Mouse (Mus musculus) liver, embryonic 14.5 days (tissue): ENCODE measurements around the gene Azin2. TPM values are rescaled to one million over a fixed set of nuclear protein-coding genes. Genes with fewer than 3 reads are reported as not detected.
A peak's percentile ranks its signal among the peaks of the same experiment; 100 is the strongest.

Experiments
- ATAC-seq: fragments of 200-750 bp; cut with Nextera tagmentation; 2 replicates; pipeline ENCODE4 v1.8.0; 2017; ENCODE audit warnings: moderate number of reproducible peaks, mild to moderate bottlenecking, moderate library complexity; ENCODE audit not compliant: insufficient read depth
- DNase-seq, 3 experiments: peaks; one replicate each; pipeline ENCODE4 v3.0.0-alpha.2; 2012 to 2013; ENCODE audit warnings: low read depth in 3 of 3, low spot score in 3 of 3
- H3K27ac ChIP-seq: fragments of 300-500 bp; sonication (generic); 2 replicates; pipeline ENCODE4 v1.5.1; 2014; ENCODE audit warnings: moderate library complexity, mild to moderate bottlenecking, control low read depth, inconsistent platforms
- H3K27me3 ChIP-seq: fragments of 300-500 bp; sonication (generic); 2 replicates; pipeline ENCODE4 v1.6.1; 2014; ENCODE audit warnings: mild to moderate bottlenecking, low read length, moderate library complexity; ENCODE audit not compliant: control insufficient read depth, insufficient read depth
- H3K36me3 ChIP-seq: fragments of 300-500 bp; sonication (generic); replicated peaks from 2 replicates; pipeline ENCODE4 v1.6.1; 2014; ENCODE audit warnings: low read depth; ENCODE audit not compliant: control insufficient read depth, insufficient read depth
- H3K4me1 ChIP-seq, 2 experiments: fragments of 200-500 bp in 1 of 2; fragments of 300-500 bp in 1 of 2; sonication (generic) in 1 of 2; replicated peaks; 2 replicates each; pipeline ENCODE4 v1.6.1; 2012 to 2014; ENCODE audit warnings: antibody characterized with exemption in 1 of 2, inconsistent platforms in 1 of 2, low read length in 1 of 2; ENCODE audit not compliant: control insufficient read depth in 2 of 2, insufficient read depth in 2 of 2
- H3K4me2 ChIP-seq: fragments of 300-500 bp; sonication (generic); 2 replicates; pipeline ENCODE4 v1.6.1; 2014; ENCODE audit warnings: low read depth, mild to moderate bottlenecking, control low read depth, moderate library complexity
- H3K4me3 ChIP-seq, 2 experiments: fragments of 200-500 bp in 1 of 2; fragments of 300-500 bp in 1 of 2; sonication (generic) in 1 of 2; 2 replicates each; pipeline ENCODE4 v1.5.1; 2012 to 2014; ENCODE audit warnings: low read depth in 2 of 2, low read length in 2 of 2, mild to moderate bottlenecking in 2 of 2, control low read depth in 1 of 2, inconsistent platforms in 1 of 2, moderate library complexity in 1 of 2; ENCODE audit not compliant: insufficient read depth in 1 of 2
- H3K9ac ChIP-seq: fragments of 300-500 bp; sonication (generic); replicated peaks from 2 replicates; pipeline ENCODE4 v1.6.1; 2014; ENCODE audit warnings: mild to moderate bottlenecking, control low read depth, moderate library complexity
- H3K9me3 ChIP-seq: fragments of 300-500 bp; sonication (generic); 2 replicates; pipeline ENCODE4 v1.6.1; 2016; ENCODE audit warnings: low read length, mixed read lengths; ENCODE audit not compliant: control insufficient read depth
- CTCF ChIP-seq: IDR thresholded peaks from 2 replicates; pipeline ENCODE4 v1.5.1; 2016; ENCODE audit warnings: antibody characterized with exemption, low read depth, control low read depth
- EP300 ChIP-seq: IDR thresholded peaks from 2 replicates; pipeline ENCODE4 v1.6.1; 2016; ENCODE audit warnings: antibody characterized with exemption, low read depth
- WGBS: fragments of 180-500 bp; shearing (Covaris S2); extraction: QIAGEN DNeasy Blood & Tissue Kit; methylation state at CpG from one replicate; pipeline ENCODE4 v1.1.7; 2014; ENCODE audit not compliant: insufficient replicate concordance; 5-methylcytosine and 5-hydroxymethylcytosine counted together
- polyA plus RNA-seq, 2 experiments: library from polyadenylated mRNA; depleted of rRNA in 1 of 2; stranded (reverse) in 1 of 2; unstranded in 1 of 2; fragments of >200 nt; fragmentation: Nextera tagmentation in 1 of 2; extraction: Ambion mirVana in 1 of 2; gene quantifications; 2 replicates each; pipeline versions ENCODE4 v1.2.1 to v1.2.3; 2012 to 2014

The Azin2 gene
- 0.47 and 0.62 TPM in 2 replicates for polyA plus RNA-seq (2012; rRNA removed)
- 0.27 and 0.59 TPM in 2 replicates for polyA plus RNA-seq (2014; fragmentation: Nextera tagmentation; extraction: Ambion mirVana)

- WGBS = under 1% methylated on average over 68 of the region's 72 CpGs
- Histone ChIP-seq H3K9me3 (no peaks in the 10 kb centered on the region), H3K4me3 (peak within 1 kb of the TSS; percentile 48 to 57), H3K9ac (no peak within 1 kb of the TSS), H3K4me1 (peaks cover 0 to 5% of the 10 kb centered on the region in 2 experiments; a peak in 1 of 4 replicates), H3K27ac (no peak within 1 kb of the TSS), H3K4me2 (peak within 1 kb of the TSS; percentile 69), H3K27me3 (peaks cover 34% of the 10 kb centered on the region), H3K36me3 (no peaks in the 10 kb centered on the region)
- TF ChIP-seq EP300 (no peak), CTCF (no peak)
- ATAC-seq (peak; percentile 82), DNase-seq (peak; percentile 45 to 55 (median 52))
These were observed at the start of gene Azin2 for GRCm38 (mm10) chr4:128962029-128962925. TSS of gene Azin2 (minus strand) at chr4:128962442.

GRCm38 (mm10) chr4:129011604-129012121 lies 49.4 kb upstream of the Azin2 start:
- TF ChIP-seq EP300 (no peak), CTCF (no peak)
- DNase-seq (no peak), ATAC-seq (no peak)
- H3K4me1 ChIP-seq = no peaks in the 10 kb centered on the region
- no peak overlapping the region for H3K4me3 ChIP-seq
- no peaks in the 10 kb centered on the region for H3K27me3 ChIP-seq
- no peaks in the 10 kb centered on the region for H3K9me3 ChIP-seq
- H3K27ac ChIP-seq = no peak overlapping the region
- H3K4me2 ChIP-seq = no peak overlapping the region
- no peak overlapping the region for H3K9ac ChIP-seq
- 45% methylated on average over 15 of the region's 15 CpGs for WGBS
- peaks cover 29% of the 10 kb centered on the region for H3K36me3 ChIP-seq

DNA sequence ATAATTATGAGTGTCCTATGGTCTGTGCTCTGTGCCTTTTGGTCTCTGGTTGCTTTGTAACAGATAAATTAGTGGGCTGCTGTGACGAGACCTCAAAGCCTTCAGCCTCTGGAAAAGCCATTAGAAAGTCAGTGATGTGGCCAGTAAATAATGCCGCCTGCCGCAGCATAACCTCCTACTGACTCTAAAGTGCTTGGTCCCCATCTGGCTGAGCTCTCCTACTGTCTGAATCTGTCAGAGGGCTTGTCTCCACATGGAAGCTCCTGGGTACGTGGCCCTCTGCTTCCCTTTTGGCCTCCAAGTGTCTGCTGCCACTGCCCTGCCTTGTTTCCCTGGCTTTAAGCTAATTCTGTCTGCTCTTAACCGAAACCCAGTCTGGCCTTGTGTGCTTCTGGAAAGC lies 47.3 kb upstream of the Azin2 start:
- no peaks in the 10 kb centered on the region for H3K9me3 ChIP-seq
- H3K4me2 ChIP-seq = no peak overlapping the region
- DNase-seq (no peak), ATAC-seq (no peak)
- no peaks in the 10 kb centered on the region for H3K27me3 ChIP-seq
- peaks cover 40% of the 10 kb centered on the region for H3K36me3 ChIP-seq
- H3K4me3 ChIP-seq = no peak overlapping the region
- H3K9ac ChIP-seq = no peak overlapping the region
- 82% methylated on average over 5 of the region's 5 CpGs for WGBS
- TF ChIP-seq CTCF = no peak
- no peak for TF ChIP-seq EP300
- H3K27ac ChIP-seq = no peak overlapping the region
- H3K4me1 ChIP-seq = no peaks in the 10 kb centered on the region

DNA sequence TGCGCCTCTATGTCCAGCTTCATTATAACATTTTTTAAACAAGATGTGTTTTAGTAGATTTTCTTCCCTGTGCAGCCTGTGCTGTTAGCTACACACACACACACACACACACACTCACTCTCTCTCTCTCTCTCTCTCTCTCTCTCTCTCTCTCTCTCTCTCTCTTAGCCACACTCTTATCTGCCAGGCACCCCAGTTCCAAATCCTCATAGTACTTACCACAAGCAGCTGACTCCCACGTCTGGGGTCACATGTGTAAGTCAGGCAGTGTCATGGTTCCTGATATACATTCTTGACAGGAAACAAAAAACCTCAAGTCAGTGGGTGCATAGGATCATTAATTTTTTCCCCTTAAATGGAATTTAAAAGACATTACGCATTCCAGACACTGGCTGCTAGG lies 46.4 kb upstream of the Azin2 start:
- DNase-seq = no peak
- no peak for ATAC-seq
- no peaks in the 10 kb centered on the region for H3K4me1 ChIP-seq
- H3K36me3 ChIP-seq = peaks cover 40% of the 10 kb centered on the region
- no peak overlapping the region for H3K4me2 ChIP-seq
- no peak overlapping the region for H3K4me3 ChIP-seq
- WGBS = 53% methylated on average over 3 of the region's 3 CpGs
- no peaks in the 10 kb centered on the region for H3K27me3 ChIP-seq
- no peak for TF ChIP-seq EP300
- no peak for TF ChIP-seq CTCF
- no peak overlapping the region for H3K27ac ChIP-seq
- no peaks in the 10 kb centered on the region for H3K9me3 ChIP-seq
- H3K9ac ChIP-seq = no peak overlapping the region

DNA sequence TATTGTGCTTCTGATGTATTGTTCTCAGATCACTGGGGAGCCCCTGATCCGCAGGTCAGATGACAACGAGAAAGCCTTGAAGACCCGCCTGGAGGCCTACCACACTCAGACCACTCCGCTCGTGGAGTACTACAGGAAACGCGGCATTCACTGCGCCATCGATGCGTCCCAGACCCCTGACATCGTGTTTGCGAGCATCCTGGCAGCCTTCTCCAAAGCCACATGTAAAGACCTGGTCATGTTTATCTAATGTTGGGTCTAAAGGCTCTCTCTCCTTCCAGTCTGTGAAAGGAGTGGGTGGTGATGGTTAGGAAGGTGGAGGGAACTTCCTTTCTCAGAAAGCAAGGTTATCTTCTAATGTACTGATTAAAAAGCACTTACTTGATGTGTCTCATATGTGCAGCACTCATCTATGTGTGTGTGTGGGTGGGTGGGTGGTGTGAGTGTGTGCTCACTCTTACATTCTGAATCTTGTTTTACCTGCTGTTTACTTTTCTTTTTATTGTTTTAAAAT lies 45.8 kb upstream of the Azin2 start:
- H3K4me1 ChIP-seq = no peaks in the 10 kb centered on the region
- WGBS = 79% methylated on average over 12 of the region's 12 CpGs
- no peak overlapping the region for H3K4me3 ChIP-seq
- H3K27ac ChIP-seq = no peak overlapping the region
- no peak for DNase-seq
- no peaks in the 10 kb centered on the region for H3K27me3 ChIP-seq
- H3K36me3 ChIP-seq = peaks cover 40% of the 10 kb centered on the region
- H3K9ac ChIP-seq = no peak overlapping the region
- H3K4me2 ChIP-seq = no peak overlapping the region
- no peak for ATAC-seq
- H3K9me3 ChIP-seq = no peaks in the 10 kb centered on the region
- no peak for TF ChIP-seq EP300
- TF ChIP-seq CTCF = no peak
